Mouse (Mus musculus): ENCODE measurements around the gene Gpr152. TPM values are rescaled to one million over a fixed set of nuclear protein-coding genes. Genes with fewer than 3 reads are reported as not detected.

Gpr152 gene
- total and polyA plus RNA-seq, 2 experiments from 2014 or later = 0.19 TPM; not detected in 1

DNA sequence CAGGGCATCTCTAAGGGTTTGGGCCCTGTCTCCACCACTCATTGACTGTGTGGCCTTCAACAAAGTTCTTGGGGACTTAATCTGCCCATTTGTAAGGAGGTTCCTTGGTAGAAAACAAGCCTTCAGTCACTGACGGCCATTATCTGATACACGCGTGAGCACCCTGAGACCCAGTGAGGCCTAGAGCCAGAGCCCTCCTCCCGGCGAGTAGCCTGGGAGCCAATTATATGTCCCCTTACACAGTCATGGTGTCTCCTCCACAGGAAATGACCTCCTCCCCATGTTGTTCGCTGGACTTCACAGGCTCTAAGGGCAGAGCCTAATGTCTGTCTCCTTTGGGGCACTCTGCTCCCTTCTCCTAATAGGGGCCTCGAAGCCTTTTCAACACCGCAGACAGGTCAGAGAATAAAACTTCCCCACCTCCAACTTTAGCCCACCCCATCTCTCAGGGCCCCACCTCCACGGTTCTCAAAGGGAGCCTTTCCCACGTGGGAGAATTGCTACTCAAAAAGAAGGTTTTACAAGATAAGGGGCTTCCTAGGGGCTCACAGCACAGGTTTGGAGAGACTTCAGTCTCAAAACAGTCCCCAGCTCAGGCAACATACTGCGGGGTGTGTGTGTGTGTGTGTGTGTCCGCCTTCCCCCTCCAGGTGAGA is 6.9 kb downstream of the Gpr152 start:
- no peak for TF ChIP-seq CTCF (IDR thresholded peaks at IDR 0.05; ENCODE audit: low read depth)
- Histone ChIP-seq H3K27me3 (ENCODE audit: insufficient read depth, low read length) (no peaks in the 10 kb centered on the region), H3K27ac (ENCODE audit: low read depth, low read length) (no peak overlapping the region), H3K4me1 (ENCODE audit: insufficient read depth) (peaks cover 8% of the 10 kb centered on the region; the same call in 1 of the 2 replicates), H3K4me2 (ENCODE audit: low read depth) (no peak overlapping the region), H3K4me3 (ENCODE audit: low read depth, low read length) (no peak overlapping the region), H3K9ac (no peak overlapping the region), H3K9me3 (ENCODE audit: low read length) (no peaks in the 10 kb centered on the region), H3K36me3 (ENCODE audit: insufficient read depth) (peaks cover 10% of the 10 kb centered on the region; the same call in 1 of the 2 replicates)
- WGBS = 63% methylated on average over 12 of the region's 12 CpGs
- no peak for DNase-seq
- ATAC-seq = no peak

DNA sequence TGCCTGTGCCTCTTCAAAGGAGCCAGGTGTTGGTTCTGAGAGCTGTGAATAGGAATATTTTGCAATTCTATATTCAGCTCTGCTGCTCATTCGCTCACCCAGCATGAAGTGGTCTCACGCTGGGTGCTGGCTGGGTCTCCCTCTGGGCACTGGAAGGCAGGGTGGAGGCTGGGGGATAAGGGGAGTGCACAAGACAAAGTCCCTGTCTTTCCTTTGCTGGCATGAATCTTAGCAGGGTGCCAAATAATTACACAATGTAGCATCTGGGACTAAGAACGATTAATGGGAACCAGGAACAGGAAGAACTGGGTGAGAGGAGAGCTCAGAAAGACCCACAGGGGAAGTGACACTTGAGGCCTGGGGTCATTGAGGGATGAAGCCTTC is 7.4 kb downstream of the Gpr152 start:
- no peak overlapping the region for H3K27ac ChIP-seq (ENCODE audit: low read depth, low read length)
- 52% methylated on average over 3 of the region's 3 CpGs for WGBS
- H3K4me3 ChIP-seq (ENCODE audit: low read depth, low read length) = no peak overlapping the region
- H3K4me2 ChIP-seq (ENCODE audit: low read depth) = no peak overlapping the region
- no peak overlapping the region for H3K9ac ChIP-seq
- H3K9me3 ChIP-seq (ENCODE audit: low read length) = no peaks in the 10 kb centered on the region
- TF ChIP-seq CTCF (IDR thresholded peaks at IDR 0.05; ENCODE audit: low read depth) = no peak
- H3K27me3 ChIP-seq (ENCODE audit: insufficient read depth, low read length) = no peaks in the 10 kb centered on the region
- H3K36me3 ChIP-seq (ENCODE audit: insufficient read depth) = peaks cover 10% of the 10 kb centered on the region; the same call in 1 of the 2 replicates
- no peak for DNase-seq
- ATAC-seq = no peak
- peaks cover 8% of the 10 kb centered on the region; the same call in 1 of the 2 replicates for H3K4me1 ChIP-seq (ENCODE audit: insufficient read depth)

DNA sequence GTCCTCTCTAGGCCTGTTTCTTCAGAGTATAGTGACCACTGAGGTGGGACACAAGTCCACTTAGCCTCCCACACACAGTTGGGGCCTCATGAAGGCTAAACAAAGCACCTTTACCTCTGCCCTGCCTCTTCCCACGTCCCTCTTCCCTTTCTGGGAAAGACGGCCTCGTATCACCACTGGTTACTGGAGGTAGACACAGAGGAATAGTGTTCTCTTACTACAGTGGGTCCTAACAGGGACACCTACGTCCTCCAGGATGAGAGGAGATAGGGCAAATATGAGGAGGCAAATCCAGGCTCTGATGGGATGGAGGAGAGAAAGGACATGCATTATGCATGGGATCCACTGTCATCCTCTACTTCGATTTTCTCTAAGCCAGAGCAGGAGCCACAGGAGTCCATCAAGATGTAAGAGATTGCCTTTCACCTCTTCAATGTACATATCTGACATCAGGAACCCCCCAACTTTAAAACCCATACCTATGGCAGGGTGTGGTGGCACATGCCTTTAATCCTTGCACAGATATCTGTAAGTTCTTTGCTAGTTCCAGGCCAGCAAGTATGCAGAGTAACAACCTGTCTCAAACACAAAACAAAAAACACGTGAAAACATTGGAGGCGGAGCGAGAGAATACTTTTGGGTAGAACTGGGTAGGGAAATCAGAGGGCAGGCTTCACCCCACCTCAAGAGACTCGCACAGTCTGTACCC is 8.3 kb downstream of the Gpr152 start:
- H3K4me2 ChIP-seq (ENCODE audit: low read depth) = peak overlapping the region; percentile 79
- H3K36me3 ChIP-seq (ENCODE audit: insufficient read depth) = peaks cover 10% of the 10 kb centered on the region; the same call in 1 of the 2 replicates
- H3K27me3 ChIP-seq (ENCODE audit: insufficient read depth, low read length) = no peaks in the 10 kb centered on the region
- TF ChIP-seq CTCF (IDR thresholded peaks at IDR 0.05; ENCODE audit: low read depth) = no peak
- WGBS = 32% methylated on average over 9 of the region's 9 CpGs
- ATAC-seq (no peak), DNase-seq (no peak)
- peak overlapping the region; percentile 84 for H3K9ac ChIP-seq
- H3K4me1 ChIP-seq (ENCODE audit: insufficient read depth) = peaks cover 8% of the 10 kb centered on the region; the same call in 1 of the 2 replicates
- no peaks in the 10 kb centered on the region for H3K9me3 ChIP-seq (ENCODE audit: low read length)
- H3K27ac ChIP-seq (ENCODE audit: low read depth, low read length) = peak overlapping the region; percentile 68; the same call in 1 of the 2 replicates
- H3K4me3 ChIP-seq (ENCODE audit: low read depth, low read length) = peak overlapping the region; percentile 77

DNA sequence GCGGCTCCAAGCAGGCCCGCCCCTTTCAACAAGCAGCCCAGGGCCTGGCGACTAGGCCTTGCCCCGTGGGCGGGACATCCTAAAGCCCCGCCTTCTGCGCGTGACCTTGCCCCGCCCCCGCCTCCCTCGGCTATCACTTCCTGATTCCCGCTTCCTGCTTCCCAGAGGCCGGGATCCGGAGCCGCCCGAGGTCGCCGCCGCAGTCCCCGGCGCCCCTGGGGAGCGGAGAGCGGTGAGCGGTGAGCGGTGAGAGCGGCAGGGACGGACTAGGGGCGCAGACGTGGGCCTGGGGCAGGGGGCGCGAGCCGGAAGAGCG is 8.9 kb downstream of the Gpr152 start, which contains the start of gene Coro1b:
Coro1b (plus strand) TSS at position 129 of the 316 bp plus-strand sequence.
- Histone ChIP-seq H3K27ac (ENCODE audit: low read depth, low read length) (peak within 1 kb of the TSS; percentile 68), H3K4me1 (ENCODE audit: insufficient read depth) (peaks cover 8% of the 10 kb centered on the region; the same call in 1 of the 2 replicates), H3K4me2 (ENCODE audit: low read depth) (peak within 1 kb of the TSS; percentile 79), H3K27me3 (ENCODE audit: insufficient read depth, low read length) (no peaks in the 10 kb centered on the region), H3K9ac (peak within 1 kb of the TSS; percentile 84), H3K4me3 (ENCODE audit: low read depth, low read length) (peak within 1 kb of the TSS; percentile 77), H3K9me3 (ENCODE audit: low read length) (no peaks in the 10 kb centered on the region), H3K36me3 (ENCODE audit: insufficient read depth) (peaks cover 13% of the 10 kb centered on the region; the same call in 1 of the 2 replicates)
- TF ChIP-seq CTCF (IDR thresholded peaks at IDR 0.05; ENCODE audit: low read depth) = no peak
- WGBS = under 1% methylated on average over 33 of the region's 33 CpGs
- ATAC-seq (peak; percentile 96), DNase-seq (peak; percentile 92)

DNA sequence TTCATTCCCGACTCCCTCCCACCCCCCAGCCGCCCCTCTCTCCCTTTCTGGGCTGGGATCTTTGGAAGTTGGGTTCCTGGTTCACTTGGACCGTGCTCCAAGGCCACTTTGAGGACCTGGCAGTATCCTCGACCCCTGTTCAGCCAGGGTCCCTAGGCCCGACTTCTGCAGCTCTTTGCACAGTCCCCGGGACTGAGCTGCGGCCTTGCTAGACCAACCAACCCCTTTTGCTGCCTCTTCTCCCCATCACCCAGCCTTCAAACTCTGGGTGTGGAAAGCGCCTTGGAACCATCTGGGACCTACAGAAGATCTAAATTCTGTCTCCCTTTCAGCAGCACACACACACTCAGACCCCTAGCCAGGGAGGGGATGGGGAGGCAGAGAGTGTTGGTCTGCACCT is 9.2 kb downstream of the Gpr152 start:
- WGBS = 5% methylated on average over 8 of the region's 8 CpGs
- peaks cover 8% of the 10 kb centered on the region; the same call in 1 of the 2 replicates for H3K4me1 ChIP-seq (ENCODE audit: insufficient read depth)
- peak overlapping the region; percentile 84 for H3K9ac ChIP-seq
- H3K27ac ChIP-seq (ENCODE audit: low read depth, low read length) = peak overlapping the region; percentile 68
- peaks cover 16% of the 10 kb centered on the region; the same call in 1 of the 2 replicates for H3K36me3 ChIP-seq (ENCODE audit: insufficient read depth)
- TF ChIP-seq CTCF (IDR thresholded peaks at IDR 0.05; ENCODE audit: low read depth) = no peak
- H3K27me3 ChIP-seq (ENCODE audit: insufficient read depth, low read length) = no peaks in the 10 kb centered on the region
- peak overlapping the region; percentile 77 for H3K4me3 ChIP-seq (ENCODE audit: low read depth, low read length)
- DNase-seq = no peak
- peak overlapping the region; percentile 79 for H3K4me2 ChIP-seq (ENCODE audit: low read depth)
- peak; percentile 34 for ATAC-seq
- H3K9me3 ChIP-seq (ENCODE audit: low read length) = no peaks in the 10 kb centered on the region

DNA sequence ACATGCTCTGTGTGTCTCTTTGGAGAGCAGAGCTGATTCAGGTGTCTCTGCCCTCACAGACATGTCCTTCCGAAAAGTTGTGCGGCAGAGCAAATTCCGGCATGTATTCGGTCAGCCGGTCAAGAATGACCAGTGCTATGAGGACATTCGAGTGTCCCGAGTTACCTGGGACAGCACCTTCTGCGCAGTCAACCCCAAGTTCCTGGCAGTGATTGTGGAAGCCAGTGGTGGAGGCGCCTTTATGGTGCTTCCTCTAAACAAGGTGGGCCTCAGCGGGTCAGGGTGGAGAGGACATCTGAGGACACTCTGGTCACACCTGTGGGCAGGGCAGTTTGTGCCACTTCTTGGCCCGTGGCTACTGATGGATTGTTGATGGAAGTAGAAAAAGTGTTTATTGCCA is 9.7 kb downstream of the Gpr152 start:
- Histone ChIP-seq H3K27me3 (ENCODE audit: insufficient read depth, low read length) (no peaks in the 10 kb centered on the region), H3K4me2 (ENCODE audit: low read depth) (peak overlapping the region; percentile 79), H3K9ac (peak overlapping the region; percentile 84), H3K9me3 (ENCODE audit: low read length) (no peaks in the 10 kb centered on the region), H3K4me1 (ENCODE audit: insufficient read depth) (peaks cover 8% of the 10 kb centered on the region; the same call in 1 of the 2 replicates), H3K27ac (ENCODE audit: low read depth, low read length) (no peak overlapping the region), H3K4me3 (ENCODE audit: low read depth, low read length) (peak overlapping the region; percentile 77), H3K36me3 (ENCODE audit: insufficient read depth) (peaks cover 16% of the 10 kb centered on the region; the same call in 1 of the 2 replicates)
- no peak for TF ChIP-seq CTCF (IDR thresholded peaks at IDR 0.05; ENCODE audit: low read depth)
- WGBS = 92% methylated on average over 11 of the region's 11 CpGs
- ATAC-seq (no peak), DNase-seq (no peak)

All from forebrain, postnatal 0 days (tissue).